Mouse (Mus musculus): ENCODE results near the gene Isg20.

Isg20 gene

DNA sequence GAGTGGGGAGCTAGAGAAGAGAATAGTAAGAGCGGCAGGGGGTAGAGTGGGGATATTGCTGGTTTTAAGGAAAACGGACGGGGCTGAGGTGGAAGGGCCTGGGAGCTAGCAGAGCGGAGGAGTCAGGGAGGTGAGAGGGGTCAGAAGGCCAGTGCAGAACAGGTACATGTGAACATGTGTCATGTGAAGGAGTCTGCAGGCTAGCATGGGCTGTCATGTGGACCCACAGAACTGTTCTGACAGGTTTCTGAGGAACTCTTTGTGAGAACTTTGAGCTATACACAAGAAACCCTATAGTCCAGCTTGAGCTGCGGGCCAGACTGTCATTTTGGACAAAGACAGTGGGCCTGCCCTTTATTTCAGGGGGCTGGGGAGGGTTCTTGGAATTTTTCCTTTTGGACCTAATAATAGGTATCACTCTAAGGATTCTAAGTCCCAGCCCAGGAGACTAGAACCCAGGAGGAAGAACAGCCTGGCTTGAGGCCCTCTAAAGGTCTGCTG lies at the start of gene Isg20:
Isg20 (plus strand) TSS at position 451 of the 501 bp plus-strand sequence.
- no peak for DNase-seq (ENCODE audit: extremely low read depth, low read depth, low spot score)

- DNase-seq (ENCODE audit: extremely low read depth, low read depth, low spot score) = no peak
Observed at GRCm38 (mm10) chr7:78863796-78864445, 49.3 kb upstream of the Isg20 start.

DNA sequence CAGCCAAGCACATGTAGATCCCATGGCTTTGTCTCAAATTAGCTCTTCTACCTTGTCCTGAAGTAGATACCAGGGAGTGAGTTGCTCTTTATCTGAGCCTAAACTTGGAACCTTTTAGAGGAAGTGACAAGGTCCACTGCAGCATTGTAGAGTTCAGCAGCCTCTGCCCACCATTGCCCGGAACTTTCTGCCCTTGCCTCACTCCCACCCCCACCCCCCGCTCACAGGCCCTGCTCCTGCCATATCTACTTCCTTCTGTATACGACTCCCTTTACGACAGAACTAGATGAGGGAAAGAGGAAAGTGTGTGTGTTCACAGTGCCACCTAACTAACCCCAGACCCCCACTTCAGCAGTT lies 48.8 kb upstream of the Isg20 start:
- no peak for DNase-seq (ENCODE audit: extremely low read depth, low read depth, low spot score)

DNA sequence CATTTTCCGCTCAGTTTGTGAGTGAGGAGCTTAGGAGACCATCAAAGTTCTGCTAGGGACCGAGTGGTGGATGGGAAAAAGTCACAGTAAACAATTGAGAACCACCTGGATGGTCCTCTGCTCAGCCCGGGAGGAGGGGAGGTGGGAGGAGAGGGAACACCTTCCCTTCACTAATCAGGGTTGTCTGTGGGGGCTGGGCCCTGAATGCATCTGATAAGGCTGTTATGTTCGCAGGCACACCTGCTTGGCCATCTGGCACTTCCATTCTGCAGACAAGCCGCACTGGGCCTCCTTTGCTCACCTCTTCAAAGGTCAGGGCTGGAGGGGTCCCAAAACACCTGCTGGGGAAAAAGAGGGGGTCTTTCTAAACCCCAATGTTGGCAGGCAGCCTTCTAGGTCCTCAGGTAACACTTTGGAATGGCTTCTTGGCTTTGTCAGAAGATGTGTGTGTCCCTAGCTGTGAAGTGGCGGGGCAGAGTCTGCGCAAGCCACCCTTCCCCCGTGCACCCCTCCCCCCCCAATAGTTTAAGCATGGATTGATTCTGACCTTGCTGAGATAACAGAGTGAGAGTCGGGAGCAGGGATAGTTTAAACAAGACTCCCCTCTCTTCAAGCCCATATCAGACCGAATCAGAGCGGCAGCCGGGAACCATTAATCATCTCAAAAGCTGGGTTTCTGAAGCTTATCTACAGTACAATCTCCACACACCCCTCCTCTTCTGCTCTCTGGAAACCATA lies 47.8 kb upstream of the Isg20 start:
- no peak for DNase-seq (ENCODE audit: extremely low read depth, low read depth, low spot score)

DNA sequence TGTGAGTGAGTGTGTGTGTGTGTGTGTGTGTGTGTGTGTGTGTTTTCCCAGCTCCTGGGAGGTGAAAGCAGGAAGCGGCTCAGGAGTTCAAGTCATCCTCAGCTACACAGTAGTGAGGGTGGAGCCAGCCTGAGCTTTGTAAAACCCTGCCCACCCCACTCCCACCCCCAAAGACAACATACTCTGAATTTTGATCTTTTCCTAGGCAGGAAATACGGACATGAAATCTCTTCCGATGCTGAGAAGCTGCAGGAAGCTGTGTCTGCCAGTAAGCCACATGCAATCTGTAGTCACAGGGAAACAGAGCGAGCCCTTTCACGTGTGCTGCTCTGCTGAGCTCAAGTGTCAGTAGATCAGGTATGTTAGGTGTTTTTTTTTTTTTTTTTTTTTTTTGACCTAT lies 44.5 kb upstream of the Isg20 start:
- DNase-seq (ENCODE audit: extremely low read depth, low read depth, low spot score) = no peak

- no peak for DNase-seq (ENCODE audit: extremely low read depth, low read depth, low spot score)
Observed at GRCm38 (mm10) chr7:78872366-78872765, 40.9 kb upstream of the Isg20 start.

- no peak for DNase-seq (ENCODE audit: extremely low read depth, low read depth, low spot score)
Observed at GRCm38 (mm10) chr7:78872831-78873230, 40.4 kb upstream of the Isg20 start.

- DNase-seq (ENCODE audit: extremely low read depth, low read depth, low spot score) = no peak
Observed at GRCm38 (mm10) chr7:78881607-78882468, 31.4 kb upstream of the Isg20 start.

GRCm38 (mm10) chr7:78882469-78882837 lies 30.8 kb upstream of the Isg20 start:
- no peak for DNase-seq (ENCODE audit: extremely low read depth, low read depth, low spot score)

GRCm38 (mm10) chr7:78883016-78883725 lies 30.1 kb upstream of the Isg20 start:
- no peak for DNase-seq (ENCODE audit: extremely low read depth, low read depth, low spot score)

DNA sequence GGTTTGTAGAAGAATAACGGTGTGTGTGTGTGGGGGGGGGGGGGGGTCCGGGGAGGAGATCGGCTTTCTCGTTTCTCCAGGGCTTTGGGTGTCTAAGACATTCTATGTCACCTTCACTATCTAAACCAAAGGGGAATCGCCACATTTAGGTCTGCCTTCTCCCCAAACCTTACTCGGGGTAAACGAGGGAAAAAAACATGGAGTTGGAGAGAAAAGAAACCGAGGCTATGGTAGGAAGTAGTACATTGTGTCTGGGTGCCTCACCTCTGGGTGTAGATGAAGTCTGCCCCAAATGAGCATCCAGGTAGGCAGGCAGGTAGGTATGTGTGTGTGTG lies 29.5 kb upstream of the Isg20 start:
- no peak for DNase-seq (ENCODE audit: extremely low read depth, low read depth, low spot score)

GRCm38 (mm10) chr7:78884139-78884538 lies 29.1 kb upstream of the Isg20 start:
- no peak for DNase-seq (ENCODE audit: extremely low read depth, low read depth, low spot score)

GRCm38 (mm10) chr7:78885404-78885803 lies 27.8 kb upstream of the Isg20 start:
- DNase-seq (ENCODE audit: extremely low read depth, low read depth, low spot score) = no peak

DNA sequence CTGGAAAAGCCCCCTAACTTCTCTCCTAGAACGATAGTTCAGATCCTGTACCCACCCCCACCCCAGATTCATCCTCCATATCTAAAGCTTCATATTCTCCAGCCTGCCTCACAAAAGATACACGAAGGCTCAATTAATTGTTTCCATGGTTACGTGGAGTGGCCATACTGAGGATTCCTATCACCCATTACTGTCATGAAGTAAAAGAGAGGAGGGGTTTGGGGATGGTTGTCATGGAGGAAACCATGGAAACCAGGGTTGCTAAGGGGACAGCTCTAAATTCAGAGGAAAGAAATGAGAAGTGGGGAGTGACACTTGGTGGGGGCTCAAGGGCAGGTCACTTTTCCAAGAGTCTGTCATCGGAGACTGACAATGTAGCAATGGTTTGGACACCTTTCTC lies 26.7 kb upstream of the Isg20 start:
- no peak for DNase-seq (ENCODE audit: extremely low read depth, low read depth, low spot score)

GRCm38 (mm10) chr7:78887431-78887842 lies 25.8 kb upstream of the Isg20 start:
- no peak for DNase-seq (ENCODE audit: extremely low read depth, low read depth, low spot score)

- DNase-seq (ENCODE audit: extremely low read depth, low read depth, low spot score) = no peak
Observed at GRCm38 (mm10) chr7:78890641-78891040, 22.6 kb upstream of the Isg20 start.

DNA sequence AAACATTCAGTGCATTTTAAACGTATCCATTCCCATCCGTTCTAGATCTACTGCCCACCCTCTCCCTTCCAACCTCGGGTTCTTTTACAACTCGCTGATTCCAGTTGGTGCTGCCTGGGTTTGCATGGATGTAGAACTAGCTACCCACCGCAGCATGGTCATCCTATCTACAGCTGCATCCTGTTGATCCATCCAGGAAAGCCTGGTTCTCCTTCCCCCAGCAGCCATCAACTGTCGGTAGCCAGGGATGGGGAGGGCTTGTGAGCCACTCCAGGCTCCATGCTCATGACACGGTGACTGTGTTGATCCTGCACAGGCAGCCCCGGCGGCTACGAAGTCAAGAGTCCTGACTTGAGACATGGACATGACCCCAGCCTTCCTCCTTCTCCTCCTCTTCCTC lies 19.3 kb upstream of the Isg20 start:
- DNase-seq (ENCODE audit: extremely low read depth, low read depth, low spot score) = no peak

GRCm38 (mm10) chr7:78895021-78895652 lies 18.1 kb upstream of the Isg20 start:
- DNase-seq (ENCODE audit: extremely low read depth, low read depth, low spot score) = no peak

- DNase-seq (ENCODE audit: extremely low read depth, low read depth, low spot score) = peak; percentile 78
Observed at GRCm38 (mm10) chr7:78895653-78896333, 17.4 kb upstream of the Isg20 start, which contains the start of gene Aen. Gene Aen (plus strand): TSS chr7:78895854.

DNA sequence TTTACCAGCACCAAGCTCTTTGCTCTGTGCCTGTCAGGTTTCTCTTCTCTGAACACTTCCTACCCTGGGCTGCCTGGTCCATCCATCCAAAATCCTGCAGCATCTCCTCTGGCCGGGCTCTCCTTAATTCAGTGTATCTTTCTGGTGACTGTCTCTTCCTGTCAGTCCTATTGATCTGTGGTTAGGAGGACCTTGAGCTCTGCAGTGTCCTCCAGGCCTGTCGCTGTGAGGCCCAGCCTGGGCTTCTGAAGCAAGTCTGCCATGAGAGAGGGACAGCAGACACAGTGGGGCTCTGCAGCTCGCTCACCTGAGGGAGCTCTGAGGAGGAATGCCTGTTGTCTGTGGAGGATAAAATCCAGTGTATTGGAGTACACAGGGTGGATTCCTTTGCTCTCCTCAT lies 15.7 kb upstream of the Isg20 start:
- no peak for DNase-seq (ENCODE audit: extremely low read depth, low read depth, low spot score)

All from fat pad, adult 2 months (tissue).